ENCODE assay signal across 25 mouse cellular contexts in the genomic region with DNA sequence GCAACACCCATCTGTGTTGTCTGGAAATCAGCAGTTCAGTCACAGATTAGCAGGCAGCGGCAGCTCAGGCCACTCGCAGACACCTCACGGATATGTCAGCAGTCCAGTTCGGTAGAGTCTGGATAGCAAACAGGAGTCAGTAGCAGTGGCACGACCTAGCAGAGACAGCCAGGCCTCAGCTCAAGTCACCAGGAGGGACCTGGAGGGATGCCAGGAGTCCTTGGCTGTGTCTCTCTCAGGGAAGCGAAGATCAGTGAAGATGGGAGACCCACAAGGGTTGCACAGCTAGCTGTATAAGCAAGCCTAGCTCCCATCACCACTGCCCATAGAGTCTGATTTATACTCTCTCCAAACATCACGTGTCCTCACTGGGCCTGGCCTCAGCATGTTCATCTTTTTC. TPM values are rescaled to one million over a fixed set of nuclear protein-coding genes. Genes with fewer than 3 reads are reported as not detected.
DNase-seq lines count a peak whose midpoint lies in the region; ATAC-seq and TF ChIP-seq lines count a peak whose summit lies in the region.
"Had no signal": no experiment of that assay in that cellular context is flagged by ENCODE, and none has a peak within 500 bp of the region (broad histone marks: within the 10 kb centered on the region; RNA-seq: fewer than 3 reads in every experiment).

No protein-coding gene starts in this region.

- 36% methylated on average over 7 of the region's 7 CpGs for WGBS in lung, embryonic 14.5 days

- peak; percentile 13 to 63 for DNase-seq in adrenal gland, adult (ENCODE audit: inconsistent age in 2 of 2, low spot score in 1 of 2)
- no peak for DNase-seq in adrenal gland, adult 8-10 months
- DNase-seq in gastrocnemius, adult 2 months: peak; percentile 54
- no peak for DNase-seq in gastrocnemius, adult 8-10 months (ENCODE audit: low spot score in 2 of 2)
- DNase-seq in lung, embryonic 14.5 days: peak; percentile 73
- no peak for DNase-seq in lung, adult 18-20 months
- DNase-seq in adrenal gland, postnatal 10 days: peak; percentile 70
- no peak for DNase-seq in frontal cortex, postnatal 36 days (ENCODE audit: low spot score in 2 of 2)
- DNase-seq: liver, embryonic 13.5 days; thymus, adult 2 months had no signal

- no peak for TF ChIP-seq CTCF in gastrocnemius, adult 2 months (IDR thresholded peaks at IDR 0.05)
- no peak for TF ChIP-seq CTCF in lung, embryonic 14.5 days (IDR thresholded peaks at IDR 0.05; ENCODE audit: low read depth)

- no peak overlapping the region for H3K9ac ChIP-seq in lung, embryonic 14.5 days
- H3K9ac ChIP-seq: hindbrain, embryonic 15.5 days; limb, embryonic 12.5 days; liver, embryonic 13.5 days; neural tube, embryonic 12.5 days had no signal

- ATAC-seq in lung, embryonic 14.5 days (ENCODE audit: insufficient read depth): peak; percentile 76
- ATAC-seq: CD4-positive, CD25-positive, alpha-beta regulatory T cell, adult 4 months; intestine, postnatal 0 days had no signal

- no peak overlapping the region for H3K27ac ChIP-seq in gastrocnemius, adult 2 months
- H3K27ac ChIP-seq in lung, embryonic 14.5 days (ENCODE audit: low read depth): no peak overlapping the region
- H3K27ac ChIP-seq: forebrain, embryonic 10.5 days; heart, embryonic 10.5 days; hindbrain, embryonic 15.5 days; left cerebral cortex, adult 2 months; limb, embryonic 12.5 days; liver, embryonic 13.5 days; macrophage; neural tube, embryonic 12.5 days had no signal

- H3K4me3 ChIP-seq in gastrocnemius, adult 2 months: no peak overlapping the region
- no peak overlapping the region for H3K4me3 ChIP-seq in lung, embryonic 14.5 days (ENCODE audit: low read depth, low read length)
- H3K4me3 ChIP-seq: forebrain, embryonic 10.5 days; heart, embryonic 10.5 days; hindbrain, embryonic 15.5 days; left cerebral cortex, adult 2 months; limb, embryonic 12.5 days; liver, embryonic 13.5 days; neural tube, embryonic 12.5 days had no signal

- intact Hi-C loops in gastrocnemius, adult 2 months (cut with DNase I): no loop called here

- no peaks in the 10 kb centered on the region for H3K4me1 ChIP-seq in lung, embryonic 14.5 days (ENCODE audit: insufficient read depth)
- H3K4me1 ChIP-seq: forebrain, embryonic 10.5 days; hindbrain, embryonic 15.5 days; liver, embryonic 13.5 days; neural tube, embryonic 12.5 days had no signal

- H3K4me2 ChIP-seq in lung, embryonic 14.5 days: no peak overlapping the region
- H3K4me2 ChIP-seq: hindbrain, embryonic 15.5 days; limb, embryonic 12.5 days; liver, embryonic 13.5 days; midbrain, embryonic 11.5 days; neural tube, embryonic 12.5 days had no signal

- no peaks in the 10 kb centered on the region for H3K9me3 ChIP-seq in lung, embryonic 14.5 days (ENCODE audit: low read depth, low read length)
- H3K9me3 ChIP-seq: forebrain, embryonic 10.5 days; G1E; heart, embryonic 10.5 days; hindbrain, embryonic 15.5 days; limb, embryonic 12.5 days; liver, embryonic 13.5 days; neural tube, embryonic 12.5 days had no signal

- H3K27me3 ChIP-seq in lung, embryonic 14.5 days (ENCODE audit: insufficient read depth, low read length): no peaks in the 10 kb centered on the region
- H3K27me3 ChIP-seq: hindbrain, embryonic 15.5 days; limb, embryonic 12.5 days; liver, embryonic 13.5 days; neural tube, embryonic 12.5 days had no signal

- no peaks in the 10 kb centered on the region for H3K36me3 ChIP-seq in lung, embryonic 14.5 days (ENCODE audit: insufficient read depth)
- H3K36me3 ChIP-seq: forebrain, embryonic 10.5 days; G1E; heart, embryonic 10.5 days; hindbrain, embryonic 15.5 days; limb, embryonic 12.5 days; liver, embryonic 13.5 days; neural tube, embryonic 12.5 days had no signal

RNA-seq across cellular contexts. Expression of gene Gm525, which starts 58.8 kb away (rescaled TPM):
- not detected for total RNA-seq in adrenal gland, adult 8-10 months (2022)
- not detected for total RNA-seq in gastrocnemius, adult 2 months (2021)
- not detected for total RNA-seq in gastrocnemius, adult 8-10 months (2022)
- polyA plus RNA-seq in lung, embryonic 14.5 days (2014; fragmentation: Nextera tagmentation; extraction: Ambion mirVana): 0.38 TPM in 1 of 2 replicates, not detected in the other
- not detected for total RNA-seq in adrenal gland, postnatal 10 days (2021)
- total RNA-seq: adrenal gland, adult 18-20 months; G1E; heart, postnatal 25 days; monocyte, adult 5-6 weeks had no signal
- polyA plus RNA-seq: CD4-positive, CD25-positive, alpha-beta regulatory T cell, adult 4 months; forebrain, embryonic 10.5 days; G1E; heart, embryonic 10.5 days; hindbrain, embryonic 15.5 days; liver, embryonic 13.5 days; macrophage; midbrain, embryonic 11.5 days; neural tube, embryonic 12.5 days; small intestine, adult 2 months had no signal

Comparison
In these comparisons a context has a peak if more than half of its experiments do, and no peak if none do; other contexts are left out.
1. DNase-seq: peak in adrenal gland, adult (2 of 2), gastrocnemius, adult 2 months (single experiment), lung, embryonic 14.5 days (single experiment) and adrenal gland, postnatal 10 days (single experiment); none in adrenal gland, adult 8-10 months (single experiment), gastrocnemius, adult 8-10 months (0 of 2), lung, adult 18-20 months (0 of 2) and frontal cortex, postnatal 36 days (0 of 2).